Mouse (Mus musculus): ENCODE data around the gene Usp24. TPM values are rescaled to one million over a fixed set of nuclear protein-coding genes. Genes with fewer than 3 reads are reported as not detected.

Usp24 gene
- total and polyA plus RNA-seq, 3 experiments: 13.0 to 25.7 (median 13.9) TPM

- dilution Hi-C loops (cut with MboI; ENCODE audit: extremely low pct_ligation_motif_present, extremely low pct_unique_long_range_greater_than_20kb, low sequenced_read_pairs): no loop called here
- Histone ChIP-seq H3K4me1 (ENCODE audit: control insufficient read depth in 1 of 2, insufficient read depth in 2 of 2) (no peaks in the 10 kb centered on the region), H3K4me2 (ENCODE audit: insufficient read depth, low read depth, poor library complexity, severe bottlenecking) (no peak overlapping the region), H3K36me3 (replicated peaks in 1 of 2; ENCODE audit: control insufficient read depth in 1 of 2, insufficient read depth in 1 of 2, low read length in 1 of 2) (no peaks in the 10 kb centered on the region), H3K27ac (ENCODE audit: insufficient read depth, low read depth) (no peak overlapping the region), H3K4me3 (replicated peaks in 1 of 3; ENCODE audit: low read depth in 2 of 3, low read length in 2 of 3, poor library complexity in 1 of 3) (no peak overlapping the region), H3K9ac (ENCODE audit: insufficient read depth, low read depth) (no peak overlapping the region), H3K79me2 (replicated peaks; ENCODE audit: control insufficient read depth, extremely low read depth, insufficient read depth, poor library complexity, severe bottlenecking) (no peaks in the 10 kb centered on the region), H3K9me3 (replicated peaks; ENCODE audit: low read length) (no peaks in the 10 kb centered on the region), H3K27me3 (replicated peaks) (peaks cover 70% of the 10 kb centered on the region)
- no peak for DNase-seq (ENCODE audit: extremely low read depth)
- TF ChIP-seq JUND (conservative IDR thresholded peaks at IDR 0.05; ENCODE audit: low read depth, low read length) (no peak), NRF1 (IDR thresholded peaks at IDR 0.05; ENCODE audit: low read depth, low read length) (no peak), BHLHE40 (IDR thresholded peaks at IDR 0.05; ENCODE audit: low read depth, low read length) (no peak), USF1 (IDR thresholded peaks at IDR 0.05; ENCODE audit: low read depth, low read length) (no peak), TCF12 (IDR thresholded peaks at IDR 0.05; ENCODE audit: low read depth, low read length) (no peak), SMC3 (IDR thresholded peaks at IDR 0.05; ENCODE audit: low read depth, low read length) (no peak), CTCF (conservative IDR thresholded peaks at IDR 0.05 in 1 of 2, IDR thresholded peaks at IDR 0.05 in 1 of 2; ENCODE audit: low read depth in 2 of 2, low read length in 2 of 2) (no peak), E2F4 (IDR thresholded peaks at IDR 0.05; ENCODE audit: insufficient replicate concordance, low read depth, low read length) (no peak)
- in situ Hi-C loops (cut with MboI; ENCODE audit: low pct_ligation_motif_present, low pct_unique_long_range_greater_than_20kb, low sequenced_read_pairs): no loop called here
Observed at GRCm38 (mm10) chr4:106462524-106462923, 146.5 kb downstream of the Usp24 start.

- dilution Hi-C loops (cut with MboI; ENCODE audit: extremely low pct_ligation_motif_present, extremely low pct_unique_long_range_greater_than_20kb, low sequenced_read_pairs): no loop called here
Observed at GRCm38 (mm10) chr4:106463174-106463801, 147.3 kb downstream of the Usp24 start.

More at GRCm38 (mm10) chr4:106463174-106463801, 147.3 kb downstream of the Usp24 start:
- TF ChIP-seq CHD1 (IDR thresholded peaks at IDR 0.05; ENCODE audit: low read depth, low read length) (no peak), JUN (IDR thresholded peaks at IDR 0.05; ENCODE audit: insufficient read depth, low read depth, low read length) (no peak), NRF1 (IDR thresholded peaks at IDR 0.05; ENCODE audit: low read depth, low read length) (no peak), POLR2A (IDR thresholded peaks at IDR 0.05; ENCODE audit: low read depth, low read length) (no peak), GABPA (IDR thresholded peaks at IDR 0.05; ENCODE audit: insufficient replicate concordance, low read depth, low read length) (no peak), PAX5 (IDR thresholded peaks at IDR 0.05; ENCODE audit: low read length) (no peak), E2F4 (IDR thresholded peaks at IDR 0.05; ENCODE audit: insufficient replicate concordance, low read depth, low read length) (no peak), ZC3H11A (IDR thresholded peaks at IDR 0.05; ENCODE audit: low read depth, low read length) (no peak), USF2 (conservative IDR thresholded peaks at IDR 0.05; ENCODE audit: low read depth, low read length) (no peak), KAT2A (IDR thresholded peaks at IDR 0.05; ENCODE audit: insufficient replicate concordance, low read length) (no peak), TCF12 (IDR thresholded peaks at IDR 0.05; ENCODE audit: low read depth, low read length) (no peak)
- no peaks in the 10 kb centered on the region for H3K79me2 ChIP-seq (replicated peaks; ENCODE audit: control insufficient read depth, extremely low read depth, insufficient read depth, poor library complexity, severe bottlenecking)
- H3K36me3 ChIP-seq (replicated peaks in 1 of 2; ENCODE audit: control insufficient read depth in 1 of 2, insufficient read depth in 1 of 2, low read length in 1 of 2): no peaks in the 10 kb centered on the region
- no peak for DNase-seq (ENCODE audit: extremely low read depth)
- H3K4me3 ChIP-seq (replicated peaks in 1 of 3; ENCODE audit: low read depth in 2 of 3, low read length in 2 of 3, poor library complexity in 1 of 3): no peak overlapping the region
- H3K4me2 ChIP-seq (ENCODE audit: insufficient read depth, low read depth, poor library complexity, severe bottlenecking): no peak overlapping the region
- peaks cover 62% of the 10 kb centered on the region for H3K27me3 ChIP-seq (replicated peaks)
- H3K9ac ChIP-seq (ENCODE audit: insufficient read depth, low read depth): no peak overlapping the region
- in situ Hi-C loops (cut with MboI; ENCODE audit: low pct_ligation_motif_present, low pct_unique_long_range_greater_than_20kb, low sequenced_read_pairs): no loop called here
- no peak overlapping the region for H3K27ac ChIP-seq (ENCODE audit: insufficient read depth, low read depth)
- H3K9me3 ChIP-seq (replicated peaks; ENCODE audit: low read length): no peaks in the 10 kb centered on the region
- no peaks in the 10 kb centered on the region for H3K4me1 ChIP-seq (ENCODE audit: control insufficient read depth in 1 of 2, insufficient read depth in 2 of 2)
